Mouse (Mus musculus) adrenal gland, postnatal 4 days (tissue): Measurements from ENCODE around the gene Gstk1. TPM values are rescaled to one million over a fixed set of nuclear protein-coding genes. Genes with fewer than 3 reads are reported as not detected.

Source experiments
- DNase-seq, 2 experiments: peaks; one replicate each; pipeline ENCODE4 v3.0.0; 2021 to 2022; ENCODE audit warnings: low spot score in 2 of 2, mixed read lengths in 2 of 2
- total RNA-seq, 2 experiments: library from RNA; stranded (reverse); gene quantifications; 2 replicates each; pipeline ENCODE4 v1.2.3; 2021

Gene Gstk1
- total RNA-seq, 2 experiments from 2014 or later, result 75.2 to 77.9 TPM

GRCm38 (mm10) chr6:42265391-42266330 lies 19.9 kb downstream of the Gstk1 start:
- DNase-seq, result no peak

GRCm38 (mm10) chr6:42270817-42271216 lies 25.1 kb downstream of the Gstk1 start:
- no peak for DNase-seq

- no peak for DNase-seq
Observed at GRCm38 (mm10) chr6:42276151-42276550, 30.4 kb downstream of the Gstk1 start.

- DNase-seq, result no peak
Observed at GRCm38 (mm10) chr6:42282865-42283528, 37.3 kb downstream of the Gstk1 start.

GRCm38 (mm10) chr6:42286448-42286847 lies 40.7 kb downstream of the Gstk1 start, which contains the start of gene Clcn1:
Gene Clcn1 (plus strand): TSS chr6:42286685.
- DNase-seq, result no peak

GRCm38 (mm10) chr6:42287562-42287961 lies 41.8 kb downstream of the Gstk1 start:
- no peak for DNase-seq

GRCm38 (mm10) chr6:42293327-42293726 lies 47.6 kb downstream of the Gstk1 start:
- no peak for DNase-seq

- no peak for DNase-seq
Observed at GRCm38 (mm10) chr6:42295549-42296094, 49.9 kb downstream of the Gstk1 start.

- DNase-seq, result no peak
Observed at GRCm38 (mm10) chr6:42299362-42299761, 53.6 kb downstream of the Gstk1 start.

Other genes starting within 250 kb of the Gstk1 start
- gene Sva, start 207.5 kb upstream of the Gstk1 start, total RNA-seq, result not detected
- not detected for gene Tas2r139, start 105.0 kb upstream of the Gstk1 start, total RNA-seq
- gene Tas2r144, start 30.6 kb upstream of the Gstk1 start, total RNA-seq, result not detected
- gene Tmem139, start 16.0 kb downstream of the Gstk1 start, total RNA-seq, result 1 to 10 TPM in 1 of 2 experiments, under 1 TPM in 1; 0.37 to 1.7 TPM
- gene Casp2, start 19.1 kb downstream of the Gstk1 start, total RNA-seq, result 10 to 100 TPM; 52.4 to 61.4 TPM
- 1 to 10 TPM; 1.5 to 2.6 TPM for gene Clcn1, start 40.8 kb downstream of the Gstk1 start, total RNA-seq
- gene Fam131b, start 78.7 kb downstream of the Gstk1 start, total RNA-seq, result 1 to 10 TPM; 1.3 to 1.5 TPM
- gene Zyx, start 103.7 kb downstream of the Gstk1 start, total RNA-seq, result 100 to 1,000 TPM; 106 to 111 TPM
- 1 to 10 TPM; 3.2 to 4.9 TPM for gene Epha1, start 127.3 kb downstream of the Gstk1 start, total RNA-seq
- 1 to 10 TPM; 2.7 TPM for gene Tas2r143, start 154.3 kb downstream of the Gstk1 start, total RNA-seq
- gene Tas2r135, start 159.5 kb downstream of the Gstk1 start, total RNA-seq, result 1 to 10 TPM; 1.2 to 1.8 TPM
- 1 to 10 TPM in 1 of 2 experiments, under 1 TPM in 1; 0.98 to 1.1 TPM for gene Tas2r126, start 188.6 kb downstream of the Gstk1 start, total RNA-seq
- gene Olfr458, start 219.3 kb downstream of the Gstk1 start, total RNA-seq, result not detected
- not detected for gene Olfr457, start 230.4 kb downstream of the Gstk1 start, total RNA-seq
- gene Olfr456, start 241.3 kb downstream of the Gstk1 start, total RNA-seq, result not detected